Mouse (Mus musculus) limb, embryonic 13.5 days (tissue): Measurements from ENCODE around the gene Cyp2d34. TPM values are rescaled to one million over a fixed set of nuclear protein-coding genes. Genes with fewer than 3 reads are reported as not detected.

Experiments
- ATAC-seq: fragments of 200-750 bp; cut with Nextera tagmentation; 2 replicates; pipeline ENCODE4 v1.8.0; 2017; ENCODE audit warnings: low read depth, moderate number of reproducible peaks, moderate TSS enrichment; ENCODE audit not compliant: low FRiP score
- H3K27ac ChIP-seq: fragments of 300-500 bp; sonication (generic); 2 replicates; pipeline ENCODE4 v1.5.1; 2015; ENCODE audit warnings: inconsistent platforms, mild to moderate bottlenecking, moderate library complexity
- H3K27me3 ChIP-seq: fragments of 300-500 bp; sonication (generic); 2 replicates; pipeline ENCODE4 v1.6.1; 2015; ENCODE audit warnings: mild to moderate bottlenecking, inconsistent platforms
- H3K36me3 ChIP-seq: fragments of 300-500 bp; sonication (generic); 2 replicates; pipeline ENCODE4 v1.6.1; 2015; ENCODE audit warnings: inconsistent platforms, mild to moderate bottlenecking, moderate library complexity
- H3K4me1 ChIP-seq: fragments of 300-500 bp; sonication (generic); 2 replicates; pipeline ENCODE4 v1.6.1; 2015; ENCODE audit warnings: inconsistent platforms
- H3K4me2 ChIP-seq: fragments of 300-500 bp; sonication (generic); replicated peaks from 2 replicates; pipeline ENCODE4 v1.6.1; 2015; ENCODE audit warnings: inconsistent platforms, mild to moderate bottlenecking, moderate library complexity
- H3K4me3 ChIP-seq: fragments of 300-500 bp; sonication (generic); 2 replicates; pipeline ENCODE4 v1.5.1; 2015; ENCODE audit warnings: moderate library complexity, mild to moderate bottlenecking, inconsistent platforms
- H3K9ac ChIP-seq: fragments of 300-500 bp; sonication (generic); 2 replicates; pipeline ENCODE4 v1.6.1; 2015; ENCODE audit warnings: mild to moderate bottlenecking, inconsistent platforms
- H3K9me3 ChIP-seq: fragments of 300-500 bp; sonication (generic); 2 replicates; pipeline ENCODE4 v1.6.1; 2016; ENCODE audit warnings: inconsistent platforms
- WGBS: fragments of 180-500 bp; shearing (Covaris S2); methylation state at CpG from one replicate; pipeline ENCODE4 v1.1.7; 2015; 5-methylcytosine and 5-hydroxymethylcytosine counted together
- microRNA-seq: library from miRNA; unstranded; fragments of <30 nt; microRNA quantifications from one replicate; pipeline ENCODE4, GENCODE M21; 2016
- polyA plus RNA-seq: library from polyadenylated mRNA; unstranded; fragments of >200 nt; fragmentation: Nextera tagmentation; extraction: Ambion mirVana; gene quantifications from 2 replicates; pipeline ENCODE4 v1.2.1, GENCODE M21; 2015

Gene Cyp2d34
- polyA plus RNA-seq, 1 experiment from 2014 or later, result not detected

GRCm38 (mm10) chr15:82582621-82583020 is 38.1 kb downstream of the Cyp2d34 start:
- no peaks in the 10 kb centered on the region for H3K36me3 ChIP-seq
- H3K9ac ChIP-seq, result no peak overlapping the region
- H3K27ac ChIP-seq, result no peak overlapping the region
- H3K4me1 ChIP-seq, result no peaks in the 10 kb centered on the region
- 74% methylated on average over 9 of the region's 9 CpGs for WGBS
- H3K4me2 ChIP-seq, result no peak overlapping the region
- no peak for ATAC-seq
- no peak overlapping the region for H3K4me3 ChIP-seq
- H3K27me3 ChIP-seq, result no peaks in the 10 kb centered on the region
- no peaks in the 10 kb centered on the region for H3K9me3 ChIP-seq

GRCm38 (mm10) chr15:82579071-82579470 is 41.7 kb downstream of the Cyp2d34 start:
- Histone ChIP-seq H3K4me3 (no peak overlapping the region), H3K4me2 (no peak overlapping the region), H3K9me3 (no peaks in the 10 kb centered on the region), H3K9ac (no peak overlapping the region), H3K36me3 (no peaks in the 10 kb centered on the region), H3K27me3 (no peaks in the 10 kb centered on the region), H3K27ac (no peak overlapping the region), H3K4me1 (no peaks in the 10 kb centered on the region)
- 70% methylated on average over 2 of the region's 2 CpGs for WGBS
- ATAC-seq, result no peak

- H3K36me3 ChIP-seq, result no peaks in the 10 kb centered on the region
- H3K4me1 ChIP-seq, result no peaks in the 10 kb centered on the region
- no peak overlapping the region for H3K9ac ChIP-seq
- H3K27me3 ChIP-seq, result no peaks in the 10 kb centered on the region
- no peak overlapping the region for H3K4me3 ChIP-seq
- no peak overlapping the region for H3K4me2 ChIP-seq
- H3K9me3 ChIP-seq, result no peaks in the 10 kb centered on the region
- 75% methylated on average over 1 of the region's 1 CpGs for WGBS
- H3K27ac ChIP-seq, result no peak overlapping the region
- no peak for ATAC-seq
Measured at GRCm38 (mm10) chr15:82572856-82573255, 47.9 kb downstream of the Cyp2d34 start.

Small RNA genes lying within 50 kb of the gene (microRNA-seq; reads per million reads assigned to microRNA genes)
- gene Gm27463 (not detected), gene Gm27742 (not detected)

Other genes with a start within 250 kb of the Cyp2d34 start
- 7.3 and 9.5 TPM in 2 replicates for gene Cyp2d22, start 240.7 kb downstream of the Cyp2d34 start, polyA plus RNA-seq
- gene Cyp2d11, start 226.9 kb downstream of the Cyp2d34 start, polyA plus RNA-seq, result not detected in 2 replicates
- 0.15 TPM in 1 of 2 replicates, not detected in the other for gene Cyp2d10, start 213.8 kb downstream of the Cyp2d34 start, polyA plus RNA-seq
- not detected in 2 replicates for gene Cyp2d9, start 187.5 kb downstream of the Cyp2d34 start, polyA plus RNA-seq
- not detected in 2 replicates for gene Cyp2d12, start 65.9 kb downstream of the Cyp2d34 start, polyA plus RNA-seq
- not detected in 2 replicates for gene Cyp2d40, start 143.2 kb upstream of the Cyp2d34 start, polyA plus RNA-seq
- not detected in 2 replicates for gene Cyp2d26, start 173.3 kb upstream of the Cyp2d34 start, polyA plus RNA-seq